Mouse (Mus musculus) brain, adult 2 months (tissue): ENCODE data around the gene Fam234b.

Experiments used
- DNase-seq: peaks from one replicate; pipeline ENCODE4 v3.0.0; 2011; ENCODE audit warnings: low read depth, low spot score

Fam234b gene

GRCm38 (mm10) chr6:135182925-135183324, 14.9 kb upstream of the Fam234b start:
- no peak for DNase-seq

GRCm38 (mm10) chr6:135183961-135184360, 13.8 kb upstream of the Fam234b start:
- no peak for DNase-seq

DNA sequence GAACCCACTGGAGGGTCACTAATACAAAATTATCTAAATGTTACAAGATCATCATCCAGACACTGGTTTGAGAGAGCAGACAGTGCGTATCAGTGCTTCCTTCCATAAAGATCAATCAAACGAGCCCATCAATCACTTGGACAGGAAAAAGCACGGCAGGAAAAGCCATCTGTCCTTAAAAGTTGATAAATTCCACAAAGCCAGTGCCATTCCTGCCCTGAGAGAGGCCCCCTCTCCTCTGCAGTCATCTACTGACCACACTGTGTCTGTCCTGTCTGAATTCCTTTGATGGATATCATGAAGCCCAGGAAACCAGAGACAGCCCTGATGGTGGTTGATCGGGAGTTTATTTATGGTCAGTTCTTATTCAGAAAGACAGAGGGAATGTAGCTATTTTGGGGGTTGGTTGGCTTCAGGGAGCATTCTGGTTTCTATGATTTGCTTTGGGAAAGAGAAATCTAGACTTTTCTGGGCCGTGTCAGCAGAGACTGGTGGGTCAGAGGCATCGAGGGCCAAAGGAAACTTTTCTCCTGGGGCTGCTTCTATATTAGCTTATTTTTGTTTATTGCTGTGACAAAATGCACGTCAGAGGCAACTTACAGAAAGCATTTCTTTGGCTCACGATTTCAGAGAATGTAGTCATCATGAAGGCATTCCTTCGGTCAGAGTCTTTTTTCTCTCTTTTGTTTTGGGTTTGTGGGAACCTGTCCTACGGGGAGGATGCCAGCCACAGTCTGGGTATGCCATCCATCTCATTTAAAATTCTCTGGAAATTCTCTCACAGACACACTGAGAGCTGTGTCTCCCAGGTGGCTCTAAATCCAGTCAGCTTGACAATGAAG, 10.5 kb upstream of the Fam234b start:
- DNase-seq: no peak

GRCm38 (mm10) chr6:135188629-135189028, 9.1 kb upstream of the Fam234b start:
- DNase-seq: no peak

- DNase-seq: no peak
These were observed 7.7 kb upstream of the Fam234b start for GRCm38 (mm10) chr6:135190122-135190521.

- DNase-seq: no peak
These were observed 5.9 kb upstream of the Fam234b start for GRCm38 (mm10) chr6:135191906-135192305.

DNA sequence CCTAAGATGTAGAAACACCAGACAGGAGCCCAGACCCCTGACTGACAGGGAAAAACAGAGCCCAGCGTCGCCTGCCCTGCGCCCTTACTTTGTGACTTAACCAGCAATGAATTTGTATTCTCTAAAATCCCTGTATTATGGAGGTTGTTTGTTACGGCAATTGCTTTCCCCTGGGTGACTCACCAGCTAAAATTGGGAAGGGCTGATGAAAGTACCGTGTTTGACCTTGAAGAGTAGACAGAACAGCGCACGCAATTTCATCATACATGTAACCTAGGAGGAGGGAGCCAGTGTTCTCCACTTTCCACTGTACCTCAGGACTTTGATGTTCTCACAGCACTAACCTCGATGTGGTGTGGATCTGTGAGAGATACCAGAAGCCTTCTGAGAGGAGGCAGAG, 4.8 kb upstream of the Fam234b start:
- no peak for DNase-seq

GRCm38 (mm10) chr6:135193733-135194132, 4.0 kb upstream of the Fam234b start:
- no peak for DNase-seq

DNA sequence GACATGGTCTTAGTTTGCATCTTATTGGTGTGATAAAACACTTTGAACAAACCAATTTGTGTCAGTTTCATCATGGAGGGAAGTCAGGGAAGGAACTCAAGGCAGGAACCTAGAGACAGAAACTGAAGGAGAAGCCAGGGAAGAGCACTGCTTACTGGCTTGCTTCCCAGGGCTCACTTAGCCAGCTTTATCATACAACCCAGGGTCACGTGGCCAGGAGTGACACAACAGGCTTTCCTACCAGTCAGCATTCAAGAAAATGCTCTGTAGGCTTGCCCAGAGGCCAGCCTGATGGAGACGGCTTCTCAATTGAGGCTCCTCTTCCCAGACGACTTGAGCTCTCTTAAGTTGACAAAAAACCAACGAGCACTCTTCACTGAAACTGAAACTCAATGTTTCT, 2.9 kb upstream of the Fam234b start:
- no peak for DNase-seq

DNA sequence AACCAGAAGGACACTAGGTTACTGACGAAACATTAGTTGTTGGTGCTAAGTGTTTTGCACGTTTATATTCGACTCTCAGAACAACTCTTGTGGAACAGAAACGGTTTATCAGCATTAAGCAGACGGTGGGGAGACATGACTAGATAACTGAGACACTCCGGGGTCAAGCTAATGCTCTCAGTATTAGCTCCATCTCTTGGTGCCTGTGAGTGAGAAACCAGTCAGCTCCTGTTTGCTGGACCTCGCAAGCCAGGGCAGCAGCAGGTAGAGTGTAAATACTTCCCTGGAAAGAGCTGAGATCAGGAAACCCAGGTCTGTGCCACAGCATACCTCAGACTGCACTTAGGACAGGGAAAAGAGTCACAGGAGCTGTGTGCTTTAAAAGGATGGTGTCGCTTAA, 1.1 kb upstream of the Fam234b start:
- DNase-seq: no peak

GRCm38 (mm10) chr6:135197446-135197845, 331 bp upstream of the Fam234b start:
- no peak for DNase-seq

- DNase-seq: no peak
These were observed 949 bp downstream of the Fam234b start for GRCm38 (mm10) chr6:135198726-135199125.

- DNase-seq: peak; percentile 84
These were observed 2.6 kb downstream of the Fam234b start for GRCm38 (mm10) chr6:135200122-135200957.

DNA sequence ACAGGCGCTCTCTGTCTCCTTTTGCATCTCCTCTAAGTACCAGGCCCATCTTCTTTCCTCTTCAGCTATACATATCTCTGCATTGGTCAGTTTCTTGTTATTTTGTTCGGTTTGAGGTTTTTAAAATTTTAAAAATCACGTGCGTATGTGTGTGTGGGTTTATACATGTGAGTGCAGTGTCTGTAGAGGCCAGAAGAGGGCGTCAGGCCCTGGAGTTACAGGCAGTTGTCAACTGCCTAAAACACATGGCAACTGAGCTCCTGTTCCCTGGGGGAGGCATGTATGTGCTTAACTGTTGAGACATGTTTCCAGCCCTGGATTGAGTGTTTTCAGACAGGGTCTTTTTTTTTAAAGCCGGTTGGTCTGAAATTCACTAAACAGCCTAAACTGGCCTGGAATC, 4.9 kb downstream of the Fam234b start:
- no peak for DNase-seq

DNA sequence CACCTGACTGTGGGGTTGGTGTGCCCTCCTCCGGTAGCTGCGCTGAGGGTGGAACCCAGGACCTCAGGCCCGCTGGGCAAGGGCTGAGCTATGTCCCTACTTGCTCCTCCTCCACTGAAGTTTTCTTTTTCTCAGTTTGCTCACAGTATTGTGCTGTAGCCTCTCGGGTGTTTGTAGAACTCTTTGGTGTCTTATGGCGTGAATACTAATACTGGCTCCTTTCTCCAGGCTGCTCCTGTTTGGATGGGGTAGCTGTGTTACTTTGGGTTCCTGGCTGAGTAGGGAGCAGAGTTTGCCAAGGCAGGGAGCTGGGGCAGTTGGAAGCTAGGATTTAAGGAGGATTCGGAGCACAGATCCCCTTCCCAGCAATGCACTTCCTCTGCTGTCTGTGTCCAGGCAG, 6.0 kb downstream of the Fam234b start:
- DNase-seq: no peak

GRCm38 (mm10) chr6:135204869-135205268, 7.1 kb downstream of the Fam234b start:
- no peak for DNase-seq

DNA sequence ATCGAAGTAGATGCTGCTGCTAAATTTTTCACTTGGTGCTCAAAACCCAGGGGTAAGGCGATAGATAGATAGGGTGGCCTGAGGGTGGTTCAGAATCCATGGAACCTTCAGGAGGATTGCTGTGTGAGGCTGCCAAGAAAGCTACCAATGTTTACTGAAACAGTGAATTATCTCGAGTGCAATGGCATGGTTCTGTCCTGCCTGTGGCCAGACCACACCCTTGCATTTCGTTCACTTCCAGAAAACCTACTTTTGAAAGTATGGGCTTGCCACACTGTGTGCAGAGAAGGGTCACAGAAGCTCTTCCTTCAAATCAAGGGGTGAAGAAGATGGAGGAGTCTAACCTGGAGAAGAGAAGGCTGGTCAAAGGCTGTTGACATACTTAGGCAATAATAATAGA, 8.0 kb downstream of the Fam234b start:
- no peak for DNase-seq

- peak; percentile 72 for DNase-seq
These were observed 9.1 kb downstream of the Fam234b start for GRCm38 (mm10) chr6:135206909-135207308.

DNA sequence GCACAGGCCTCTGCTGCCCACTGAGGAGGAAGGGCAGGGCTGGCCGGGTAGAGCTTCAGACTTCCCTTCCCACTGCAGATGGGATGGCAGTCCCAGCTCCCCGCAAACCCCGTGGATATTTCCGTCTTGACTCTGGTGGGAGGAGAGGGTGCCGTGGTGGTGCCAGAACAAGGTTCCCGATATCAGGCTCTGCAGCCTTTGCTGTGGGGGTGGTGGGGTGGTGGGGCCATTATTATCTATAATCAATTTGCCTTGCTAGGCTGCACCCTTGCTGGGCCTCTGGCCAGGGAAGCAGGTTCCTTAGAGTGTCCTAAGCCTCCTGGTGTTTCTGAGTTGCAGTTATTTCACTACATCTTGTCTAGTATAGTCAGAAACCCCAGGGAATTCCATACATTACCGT, 13.4 kb downstream of the Fam234b start:
- no peak for DNase-seq

- no peak for DNase-seq
These were observed 14.9 kb downstream of the Fam234b start for GRCm38 (mm10) chr6:135212666-135213065.

- no peak for DNase-seq
These were observed 20.6 kb downstream of the Fam234b start for GRCm38 (mm10) chr6:135218330-135218729.

DNA sequence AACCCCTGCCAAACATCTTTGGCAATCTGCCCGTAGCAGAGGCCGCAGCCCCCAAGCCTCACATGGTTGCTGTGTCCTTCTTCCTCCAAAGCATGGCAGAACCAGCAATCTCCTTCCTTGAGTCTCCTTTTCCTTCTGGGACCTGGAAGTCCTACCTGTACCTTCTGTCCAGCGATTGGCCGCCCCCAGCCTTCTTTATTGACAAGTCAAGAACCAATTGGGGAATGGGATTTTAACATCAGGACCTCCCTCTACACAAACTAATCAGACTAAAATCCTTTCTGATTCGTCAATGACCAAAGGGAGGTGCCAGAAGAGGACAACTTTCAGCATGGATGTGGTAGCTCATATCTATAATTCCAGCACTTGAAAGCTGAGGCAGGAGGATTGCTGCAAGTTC, 22.1 kb downstream of the Fam234b start:
- no peak for DNase-seq
